Mouse (Mus musculus) embryo, embryonic 10 days (tissue): Measurements from ENCODE around the gene Olfr801.

Experiments used
- DNase-seq: peaks from one replicate; pipeline ENCODE4 v3.0.0-alpha.2; 2015; ENCODE audit warnings: low spot score

The Olfr801 gene

DNA sequence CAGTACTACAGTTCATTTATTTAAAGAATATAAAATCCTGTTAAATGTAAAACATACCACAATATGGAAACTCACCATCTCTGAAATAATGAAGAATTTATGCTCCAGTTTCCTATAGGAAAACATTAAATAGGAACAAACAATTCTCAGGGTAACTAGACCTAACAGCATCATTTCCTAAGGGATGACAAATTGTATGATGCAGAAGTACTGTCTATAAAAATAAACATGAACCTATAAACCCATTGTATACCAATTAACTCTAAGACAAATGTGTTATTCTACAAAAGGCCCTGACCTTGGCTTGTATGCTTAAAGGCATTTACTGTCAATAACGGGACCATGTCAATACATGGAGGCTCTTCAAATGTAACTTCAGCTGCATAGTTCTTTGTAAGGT is at the start of gene Olfr801:
Gene Olfr801, minus strand, starts transcription at position 101 of the 400 bp plus-strand sequence.
- no peak for DNase-seq

DNA sequence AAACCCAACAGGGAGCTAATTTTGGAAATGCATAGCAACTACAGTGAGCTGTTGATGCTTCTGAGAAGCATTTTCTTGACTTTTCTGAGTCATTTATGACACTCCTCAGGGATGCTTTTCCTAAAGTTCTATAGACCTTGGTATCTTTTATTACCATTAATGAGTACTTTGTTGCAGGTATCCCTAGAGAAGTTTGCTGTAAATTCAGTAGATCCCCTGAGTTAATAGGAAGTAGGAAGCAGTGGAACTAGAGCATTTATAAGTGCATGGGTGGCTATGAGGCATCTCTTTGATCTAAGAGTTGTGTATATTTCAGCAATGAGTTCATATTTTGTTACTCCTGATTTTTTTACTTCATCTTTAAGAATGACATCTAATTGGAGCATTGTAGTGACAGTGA is 29.2 kb upstream of the Olfr801 start, which contains the start of gene Olfr804:
Gene Olfr804, plus strand, starts transcription at position 301 of the 400 bp plus-strand sequence.
- no peak for DNase-seq

DNA sequence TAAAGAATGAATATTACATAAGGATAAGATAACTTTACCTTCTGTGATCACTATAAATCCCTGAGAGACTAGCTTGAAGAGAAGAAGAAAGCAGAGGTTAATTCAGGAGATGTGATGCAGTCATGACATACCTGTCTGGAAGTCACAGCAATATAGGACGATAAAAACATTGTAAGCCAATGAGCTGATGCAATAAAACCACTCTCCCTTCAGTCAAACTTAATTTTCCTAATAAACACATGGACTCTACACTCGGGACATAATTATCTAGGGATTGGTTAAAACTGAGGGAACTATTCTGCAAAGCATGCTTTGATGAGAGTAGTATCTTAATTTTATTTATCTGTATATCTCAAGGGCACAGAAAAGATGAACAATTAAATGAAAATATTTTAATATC is 20.5 kb upstream of the Olfr801 start, which contains the start of gene Olfr803:
Gene Olfr803, minus strand, starts transcription at position 101 of the 400 bp plus-strand sequence.
- DNase-seq: no peak

- DNase-seq: no peak
Measured at GRCm38 (mm10) chr10:129688069-129688468, 14.4 kb upstream of the Olfr801 start, which contains the start of gene Olfr802. Gene Olfr802 (minus strand): TSS chr10:129688169.

DNA sequence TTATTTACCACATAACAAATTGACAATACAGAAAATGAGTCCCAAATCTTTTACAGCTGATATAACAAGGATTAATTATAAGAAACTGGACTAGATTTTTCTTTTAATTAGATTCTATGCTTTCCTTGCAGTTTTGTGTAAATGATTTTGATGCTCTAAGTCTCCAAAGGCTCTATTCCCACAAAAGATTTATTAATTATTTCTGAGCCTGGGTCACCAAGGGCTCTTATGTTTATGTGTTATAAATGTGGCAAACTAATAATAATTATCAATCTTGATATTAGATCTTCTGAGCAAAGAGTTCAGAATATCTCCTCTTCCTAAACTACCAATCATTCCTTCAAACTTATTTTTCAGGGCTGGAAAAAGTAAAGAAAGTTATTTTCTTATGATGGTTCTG is 16.3 kb downstream of the Olfr801 start, which contains the start of gene Olfr800:
Gene Olfr800, plus strand, starts transcription at position 301 of the 400 bp plus-strand sequence.
- no peak for DNase-seq

DNA sequence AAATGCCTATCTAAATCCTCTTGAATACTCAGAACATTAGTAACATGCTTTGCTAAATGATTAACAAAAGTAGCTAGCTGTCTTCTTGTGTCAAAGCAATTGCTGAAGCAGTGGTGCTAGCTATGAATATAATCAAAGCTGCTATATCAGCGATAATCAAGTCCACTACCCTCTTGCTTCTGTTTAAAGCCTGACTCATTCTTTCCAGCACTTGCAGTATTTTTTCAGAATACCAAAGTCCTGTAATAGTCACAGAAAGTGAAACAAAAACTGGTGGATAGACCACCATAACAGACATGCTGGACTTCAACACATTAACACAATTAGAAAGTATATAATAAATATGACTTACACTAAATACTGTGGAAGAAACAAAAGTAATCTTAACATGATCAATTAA is 21.9 kb downstream of the Olfr801 start:
- no peak for DNase-seq

DNA sequence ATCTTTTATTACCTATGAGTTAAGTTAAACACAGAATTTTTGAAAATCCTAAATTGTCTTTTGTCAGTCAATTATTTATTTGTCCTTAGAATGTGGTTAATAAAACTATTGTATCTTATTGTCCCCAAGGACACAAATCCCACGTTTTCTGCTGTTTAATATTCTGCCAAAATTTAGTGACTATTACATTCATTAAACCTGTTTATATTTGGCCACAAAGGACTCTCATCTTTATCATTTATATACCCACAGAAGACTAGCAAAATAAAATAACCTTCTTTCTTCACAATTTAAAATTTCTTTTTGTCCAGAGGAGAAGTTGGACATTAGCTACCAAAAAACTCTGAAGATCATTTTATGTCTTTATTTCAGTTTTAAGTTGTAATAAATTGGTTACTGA is 36.5 kb downstream of the Olfr801 start, which contains the start of gene Olfr799:
Gene Olfr799, plus strand, starts transcription at position 301 of the 400 bp plus-strand sequence.
- no peak for DNase-seq

DNA sequence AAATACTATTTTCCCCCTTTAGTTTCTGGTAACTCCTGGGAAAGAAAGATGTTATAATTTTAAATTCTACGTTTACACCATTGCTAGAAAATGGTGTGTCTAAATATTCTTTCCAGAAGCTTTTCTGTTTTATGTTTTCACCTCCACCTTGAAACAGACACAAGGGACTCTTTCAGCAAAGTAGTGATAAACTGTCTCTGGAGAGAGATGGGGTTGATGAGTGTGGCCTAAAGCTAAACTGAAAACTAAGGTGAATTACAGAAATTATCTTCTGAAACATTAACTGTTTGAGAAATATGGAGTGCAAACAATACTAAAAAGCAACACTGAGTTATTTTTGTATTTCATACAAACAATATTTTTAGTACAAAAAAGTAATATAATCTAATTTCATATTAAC is 45.8 kb downstream of the Olfr801 start, which contains the start of gene Olfr798:
Gene Olfr798, minus strand, starts transcription at position 101 of the 400 bp plus-strand sequence.
- no peak for DNase-seq

DNA sequence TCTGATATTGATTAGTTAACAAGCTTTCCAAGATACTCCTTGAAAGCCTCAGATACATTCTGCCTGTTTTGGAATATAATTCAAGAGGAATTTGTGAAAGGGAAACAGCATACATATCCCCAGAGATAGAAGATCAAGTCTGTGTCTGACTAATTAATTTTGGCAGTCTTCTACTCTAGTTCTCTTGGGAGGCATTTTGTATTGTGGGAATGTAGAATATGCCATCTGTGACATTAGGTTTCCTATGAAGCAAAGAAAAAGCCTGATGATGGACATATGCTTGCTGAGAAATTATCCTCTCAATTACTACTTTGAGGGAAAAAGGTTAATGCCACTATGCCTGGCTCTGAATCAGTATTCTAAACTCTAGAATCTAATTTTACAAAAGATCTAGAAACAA is 50.4 kb downstream of the Olfr801 start:
- DNase-seq: no peak

DNA sequence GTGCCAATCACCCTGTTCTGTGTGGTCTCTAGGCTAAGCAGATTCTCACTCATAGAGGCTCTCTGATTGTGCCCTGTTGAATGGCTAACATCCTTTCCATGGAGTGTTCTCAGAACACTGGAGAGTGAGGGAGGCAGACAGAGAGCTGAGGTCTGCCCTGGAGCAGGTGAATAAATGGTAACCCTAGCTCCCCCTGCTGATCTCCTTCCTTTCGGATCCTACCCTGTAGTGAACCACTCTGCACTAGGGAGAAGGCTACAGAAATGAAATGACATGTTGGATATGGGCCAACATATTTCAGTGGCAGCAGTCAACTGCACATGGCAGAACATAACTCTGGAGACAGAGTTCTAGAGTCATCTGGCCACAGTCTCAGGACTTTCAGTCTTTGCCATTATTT is 51.9 kb downstream of the Olfr801 start:
- peak; percentile 15 for DNase-seq
